Comparison of ENCODE assay signal across 11 mouse cellular contexts in genomic region chr15:102407681-102408557, GRCm38 (mm10). TPM values are rescaled to one million over a fixed set of nuclear protein-coding genes. Genes with fewer than 3 reads are reported as not detected.
DNase-seq lines count a peak whose midpoint lies in the region; ATAC-seq and TF ChIP-seq lines count a peak whose summit lies in the region.
"Had no signal": no experiment of that assay in that cellular context is flagged by ENCODE, and none has a peak within 500 bp of the region (broad histone marks: within the 10 kb centered on the region; RNA-seq: fewer than 3 reads in every experiment).

No protein-coding gene starts in this region.

- ATAC-seq in megakaryocyte, adult 5-6 weeks (ENCODE audit: poor library complexity, severe bottlenecking) = no peak
- no peak for ATAC-seq in hindbrain, embryonic 14.5 days (ENCODE audit: low FRiP score)
- ATAC-seq in midbrain, postnatal 0 days (ENCODE audit: low FRiP score) = no peak

- intact Hi-C loops in heart, adult 2 months (cut with DNase I) = loop anchor here (5.0 to 10.0 kb wide), 2 partner anchors 109 to 303 kb away; partner anchors contain the start of genes Map3k12, Tarbp2 and Tns2

- peak overlapping the region; percentile 60 for H3K4me2 ChIP-seq in hindbrain, embryonic 14.5 days (replicated peaks)
- H3K4me2 ChIP-seq in midbrain, postnatal 0 days (ENCODE audit: low read depth, low read length, poor library complexity, severe bottlenecking) = no peak overlapping the region

- 91% methylated on average over 10 of the region's 10 CpGs for WGBS in heart, adult 2 months
- WGBS in hindbrain, embryonic 14.5 days = 93% methylated on average over 10 of the region's 10 CpGs
- 94% methylated on average over 10 of the region's 10 CpGs for WGBS in midbrain, postnatal 0 days

- H3K27ac ChIP-seq in heart, adult 2 months = no peak overlapping the region
- no peak overlapping the region for H3K27ac ChIP-seq in hindbrain, embryonic 14.5 days
- no peak overlapping the region for H3K27ac ChIP-seq in midbrain, postnatal 0 days (ENCODE audit: low read depth, low read length)
- H3K27ac ChIP-seq: macrophage had no signal

- H3K9ac ChIP-seq in heart, adult 2 months (ENCODE audit: low read depth, low read length) = no peak overlapping the region
- peak overlapping the region; percentile 85; the same call in 1 of the 2 replicates for H3K9ac ChIP-seq in hindbrain, embryonic 14.5 days
- H3K9ac ChIP-seq in midbrain, postnatal 0 days (replicated peaks; ENCODE audit: low read length, poor library complexity, severe bottlenecking) = no peak overlapping the region

- no peak for TF ChIP-seq EP300 in heart, adult 2 months (IDR thresholded peaks at IDR 0.05; ENCODE audit: insufficient read depth, low read depth, low read length)

- peaks cover 41% of the 10 kb centered on the region for H3K36me3 ChIP-seq in heart, adult 2 months (ENCODE audit: control insufficient read depth, insufficient read depth, low read length)
- H3K36me3 ChIP-seq in megakaryocyte, embryonic 14.5 days (replicated peaks; ENCODE audit: low read length) = peaks cover 56% of the 10 kb centered on the region
- peaks cover 45% of the 10 kb centered on the region for H3K36me3 ChIP-seq in hindbrain, embryonic 14.5 days (replicated peaks; ENCODE audit: control insufficient read depth, insufficient read depth)
- H3K36me3 ChIP-seq in midbrain, postnatal 0 days (ENCODE audit: insufficient read depth, low read length) = peaks cover 21% of the 10 kb centered on the region

- no peak overlapping the region for H3K4me3 ChIP-seq in heart, adult 2 months
- peak overlapping the region; percentile 64 for H3K4me3 ChIP-seq in megakaryocyte, embryonic 14.5 days (replicated peaks)
- no peak overlapping the region for H3K4me3 ChIP-seq in hindbrain, embryonic 14.5 days (replicated peaks; ENCODE audit: low read length)
- H3K4me3 ChIP-seq in midbrain, postnatal 0 days (ENCODE audit: low read depth, low read length) = no peak overlapping the region

- no peaks in the 10 kb centered on the region for H3K27me3 ChIP-seq in heart, adult 2 months (ENCODE audit: control insufficient read depth, insufficient read depth, low read length)
- H3K27me3 ChIP-seq in megakaryocyte, embryonic 14.5 days (replicated peaks) = no peaks in the 10 kb centered on the region
- H3K27me3 ChIP-seq in hindbrain, embryonic 14.5 days (ENCODE audit: control insufficient read depth, insufficient read depth, low read length) = no peaks in the 10 kb centered on the region
- no peaks in the 10 kb centered on the region for H3K27me3 ChIP-seq in midbrain, postnatal 0 days (ENCODE audit: insufficient read depth, low read length)

- peak; percentile 46 for TF ChIP-seq CTCF in heart, adult 2 months (IDR thresholded peaks at IDR 0.05)
- TF ChIP-seq CTCF in midbrain, postnatal 0 days (IDR thresholded peaks at IDR 0.05) = peak; percentile 19; the same call in 1 of the 2 replicates

- no peak for TF ChIP-seq POLR2A in heart, adult 2 months (IDR thresholded peaks at IDR 0.05; ENCODE audit: insufficient read depth, low read depth, low read length)

- DNase-seq in heart, adult 2 months = no peak
- DNase-seq in heart, postnatal 4 days = no peak
- DNase-seq in hindbrain, embryonic 14.5 days (ENCODE audit: low spot score) = no peak
- no peak for DNase-seq in midbrain, postnatal 0 days (ENCODE audit: low spot score)
- no peak for DNase-seq in adrenal gland, postnatal 36 days
- no peak for DNase-seq in thymus, postnatal 0 days (ENCODE audit: low spot score)
- DNase-seq: adrenal gland, adult 8-10 months; heart, postnatal 10 days had no signal

- H3K4me1 ChIP-seq in heart, adult 2 months (ENCODE audit: control insufficient read depth, insufficient read depth, low read length) = peaks cover 14% of the 10 kb centered on the region
- peaks cover 62% of the 10 kb centered on the region for H3K4me1 ChIP-seq in megakaryocyte, embryonic 14.5 days
- H3K4me1 ChIP-seq in hindbrain, embryonic 14.5 days (replicated peaks; ENCODE audit: control insufficient read depth, insufficient read depth, low read length) = peaks cover 40% of the 10 kb centered on the region
- H3K4me1 ChIP-seq in midbrain, postnatal 0 days (ENCODE audit: insufficient read depth, low read length) = peaks cover 12% of the 10 kb centered on the region; the same call in 1 of the 2 replicates

- no peaks in the 10 kb centered on the region for H3K9me3 ChIP-seq in megakaryocyte, embryonic 14.5 days
- H3K9me3 ChIP-seq in hindbrain, embryonic 14.5 days (ENCODE audit: control insufficient read depth, low read length) = no peaks in the 10 kb centered on the region
- H3K9me3 ChIP-seq in midbrain, postnatal 0 days (ENCODE audit: low read length) = no peaks in the 10 kb centered on the region

- H3K79me2 ChIP-seq in heart, adult 2 months (replicated peaks; ENCODE audit: control insufficient read depth, insufficient read depth, low read length) = no peaks in the 10 kb centered on the region

RNA-seq across cellular contexts. Expression of gene Sp1, which starts 2.0 kb away (rescaled TPM):
- 10 to 100 TPM; 36.5 to 41.5 TPM for total RNA-seq in heart, adult 2 months (2021)
- polyA plus RNA-seq in heart, adult 2 months (2012; rRNA removed) = 9.6 and 17.3 TPM in 2 replicates
- 10 to 100 TPM; 55.5 to 74.3 TPM for total RNA-seq in heart, postnatal 4 days (2021)
- 3.9 and 15.5 TPM in 2 replicates for polyA plus RNA-seq in megakaryocyte, embryonic 14.5 days (2012; ENCODE audit: insufficient read depth, low replicate concordance)
- 68.3 and 71.8 TPM in 2 replicates for total RNA-seq in megakaryocyte, adult 5-6 weeks (2015)
- total RNA-seq in megakaryocyte, adult 5-6 weeks (2017) = 64.1 and 72.2 TPM in 2 replicates
- 5.3 and 6.2 TPM in 2 replicates for polyA plus RNA-seq in hindbrain, embryonic 14.5 days (2014; fragmentation: Nextera tagmentation; extraction: Ambion mirVana)
- total RNA-seq in midbrain, postnatal 0 days (2014; rRNA removed) = 20.9 and 25.6 TPM in 2 replicates
- polyA plus RNA-seq in midbrain, postnatal 0 days (2015; fragmentation: Nextera tagmentation; extraction: Ambion mirVana) = 2.2 and 2.8 TPM in 2 replicates
- 10 to 100 TPM; 78.9 to 79.7 TPM for total RNA-seq in adrenal gland, postnatal 36 days (2021)
- polyA plus RNA-seq in thymus, postnatal 0 days (2015; fragmentation: Nextera tagmentation; extraction: Ambion mirVana) = 9.7 and 10.9 TPM in 2 replicates

RNA-seq across cellular contexts. Expression of gene Amhr2, which starts 37.2 kb away (rescaled TPM):
- under 1 TPM; 0.36 to 0.60 TPM for total RNA-seq in heart, adult 2 months (2021)
- polyA plus RNA-seq in heart, adult 2 months (2012; rRNA removed) = 0.31 and 0.44 TPM in 2 replicates
- 1 to 10 TPM in 1 of 2 experiments, under 1 TPM in 1; 0.77 to 1.6 TPM for total RNA-seq in heart, postnatal 4 days (2021)
- 0.37 TPM in 1 of 2 replicates, not detected in the other for polyA plus RNA-seq in megakaryocyte, embryonic 14.5 days (2012; ENCODE audit: insufficient read depth, low replicate concordance)
- total RNA-seq in megakaryocyte, adult 5-6 weeks (2015) = not detected in 2 replicates
- not detected in 2 replicates for total RNA-seq in megakaryocyte, adult 5-6 weeks (2017)
- polyA plus RNA-seq in hindbrain, embryonic 14.5 days (2014; fragmentation: Nextera tagmentation; extraction: Ambion mirVana) = 0.13 and 0.39 TPM in 2 replicates
- 0.38 and 0.85 TPM in 2 replicates for total RNA-seq in midbrain, postnatal 0 days (2014; rRNA removed)
- 0.60 and 1.0 TPM in 2 replicates for polyA plus RNA-seq in midbrain, postnatal 0 days (2015; fragmentation: Nextera tagmentation; extraction: Ambion mirVana)
- total RNA-seq in adrenal gland, postnatal 36 days (2021) = 1 to 10 TPM; 1.2 to 2.5 TPM
- polyA plus RNA-seq in thymus, postnatal 0 days (2015; fragmentation: Nextera tagmentation; extraction: Ambion mirVana) = 1.8 and 2.1 TPM in 2 replicates

RNA-seq across cellular contexts. Expression of gene Sp7, which starts 40.9 kb away (rescaled TPM):
- not detected for total RNA-seq in heart, adult 2 months (2021)
- 0.06 TPM in 1 of 2 replicates, not detected in the other for polyA plus RNA-seq in heart, adult 2 months (2012; rRNA removed)
- total RNA-seq in heart, postnatal 4 days (2021) = not detected
- polyA plus RNA-seq in megakaryocyte, embryonic 14.5 days (2012; ENCODE audit: insufficient read depth, low replicate concordance) = 0.10 TPM in 1 of 2 replicates, not detected in the other
- total RNA-seq in megakaryocyte, adult 5-6 weeks (2015) = not detected in 2 replicates
- total RNA-seq in megakaryocyte, adult 5-6 weeks (2017) = not detected in 2 replicates
- 0.64 and 0.82 TPM in 2 replicates for polyA plus RNA-seq in hindbrain, embryonic 14.5 days (2014; fragmentation: Nextera tagmentation; extraction: Ambion mirVana)
- 0.47 and 0.60 TPM in 2 replicates for total RNA-seq in midbrain, postnatal 0 days (2014; rRNA removed)
- 0.10 and 0.31 TPM in 2 replicates for polyA plus RNA-seq in midbrain, postnatal 0 days (2015; fragmentation: Nextera tagmentation; extraction: Ambion mirVana)
- total RNA-seq in adrenal gland, postnatal 36 days (2021) = under 1 TPM in 1 of 2 experiments, not detected in 1; 0.16 TPM
- polyA plus RNA-seq in thymus, postnatal 0 days (2015; fragmentation: Nextera tagmentation; extraction: Ambion mirVana) = 0.10 and 0.13 TPM in 2 replicates
- total RNA-seq: heart, postnatal 10 days had no signal
- polyA plus RNA-seq: macrophage had no signal

RNA-seq across cellular contexts. Expression of gene Prr13, which starts 50.9 kb away (rescaled TPM):
- total RNA-seq in heart, adult 2 months (2021) = 10 to 100 TPM; 22.8 to 23.2 TPM
- polyA plus RNA-seq in heart, adult 2 months (2012; rRNA removed) = 75.5 and 78.4 TPM in 2 replicates
- 10 to 100 TPM; 26.4 to 28.0 TPM for total RNA-seq in heart, postnatal 4 days (2021)
- polyA plus RNA-seq in megakaryocyte, embryonic 14.5 days (2012; ENCODE audit: insufficient read depth, low replicate concordance) = 978 and 1,945 TPM in 2 replicates
- 306 and 344 TPM in 2 replicates for total RNA-seq in megakaryocyte, adult 5-6 weeks (2015)
- 197 and 215 TPM in 2 replicates for total RNA-seq in megakaryocyte, adult 5-6 weeks (2017)
- polyA plus RNA-seq in hindbrain, embryonic 14.5 days (2014; fragmentation: Nextera tagmentation; extraction: Ambion mirVana) = 98.3 and 105 TPM in 2 replicates
- 23.1 and 23.2 TPM in 2 replicates for total RNA-seq in midbrain, postnatal 0 days (2014; rRNA removed)
- 93.5 and 99.1 TPM in 2 replicates for polyA plus RNA-seq in midbrain, postnatal 0 days (2015; fragmentation: Nextera tagmentation; extraction: Ambion mirVana)
- 100 to 1,000 TPM; 112 to 116 TPM for total RNA-seq in adrenal gland, postnatal 36 days (2021)
- polyA plus RNA-seq in thymus, postnatal 0 days (2015; fragmentation: Nextera tagmentation; extraction: Ambion mirVana) = 88.9 and 90.3 TPM in 2 replicates

RNA-seq across cellular contexts. Expression of gene Aaas, which starts 57.3 kb away (rescaled TPM):
- 10 to 100 TPM; 10.8 to 13.2 TPM for total RNA-seq in heart, adult 2 months (2021)
- 22.1 and 26.2 TPM in 2 replicates for polyA plus RNA-seq in heart, adult 2 months (2012; rRNA removed)
- total RNA-seq in heart, postnatal 4 days (2021) = 10 to 100 TPM; 29.2 to 30.0 TPM
- polyA plus RNA-seq in megakaryocyte, embryonic 14.5 days (2012; ENCODE audit: insufficient read depth, low replicate concordance) = 51.2 and 84.3 TPM in 2 replicates
- total RNA-seq in megakaryocyte, adult 5-6 weeks (2015) = 67.5 and 75.2 TPM in 2 replicates
- 64.3 and 100 TPM in 2 replicates for total RNA-seq in megakaryocyte, adult 5-6 weeks (2017)
- 30.7 and 33.8 TPM in 2 replicates for polyA plus RNA-seq in hindbrain, embryonic 14.5 days (2014; fragmentation: Nextera tagmentation; extraction: Ambion mirVana)
- total RNA-seq in midbrain, postnatal 0 days (2014; rRNA removed) = 21.8 and 31.1 TPM in 2 replicates
- 30.1 and 32.8 TPM in 2 replicates for polyA plus RNA-seq in midbrain, postnatal 0 days (2015; fragmentation: Nextera tagmentation; extraction: Ambion mirVana)
- 10 to 100 TPM; 13.7 to 16.2 TPM for total RNA-seq in adrenal gland, postnatal 36 days (2021)
- 56.8 and 61.7 TPM in 2 replicates for polyA plus RNA-seq in thymus, postnatal 0 days (2015; fragmentation: Nextera tagmentation; extraction: Ambion mirVana)
